Mouse (Mus musculus): Measurements from ENCODE around the gene Cdadc1. TPM values are rescaled to one million over a fixed set of nuclear protein-coding genes. Genes with fewer than 3 reads are reported as not detected.
"Not testable (repeated sequence)": the region's sequence is repeated elsewhere in the genome, so short reads cannot be mapped to it uniquely, and the experiment has no call there.

Gene Cdadc1
- 64.0 and 73.2 TPM in 2 replicates for total RNA-seq (2021)
- long read RNA-seq, transcript Cdadc1-204 (10 exons, 1,892 nt), result minor isoform, 5 of 97 reads
- long read RNA-seq, transcript Cdadc1-202 (10 exons, 2,202 nt), result major isoform, 60 of 97 reads
- long read RNA-seq, partial matches to known transcripts, result 9 of 97 reads
- long read RNA-seq, other reads (novel, unspliced or antisense), result 17 of 97 reads

GRCm38 (mm10) chr14:59597398-59598259 is at the start of gene Cdadc1:
TSS of gene Cdadc1 (minus strand) at chr14:59597959.
- peak; percentile 94 for DNase-seq

- DNase-seq, result peak; percentile 37
Observed at GRCm38 (mm10) chr14:59646826-59647697, 49.3 kb upstream of the Cdadc1 start.

- no peak for DNase-seq
Observed at GRCm38 (mm10) chr14:59644896-59645295, 47.1 kb upstream of the Cdadc1 start.

- no peak for DNase-seq
Observed at GRCm38 (mm10) chr14:59644166-59644565, 46.4 kb upstream of the Cdadc1 start.

- no peak for DNase-seq
Observed at GRCm38 (mm10) chr14:59643582-59643981, 45.8 kb upstream of the Cdadc1 start.

- DNase-seq, result no peak
Observed at GRCm38 (mm10) chr14:59641856-59642255, 44.1 kb upstream of the Cdadc1 start.

GRCm38 (mm10) chr14:59638906-59639703 is 41.3 kb upstream of the Cdadc1 start:
- DNase-seq, result no peak

- no peak for DNase-seq
Observed at GRCm38 (mm10) chr14:59633988-59634387, 36.2 kb upstream of the Cdadc1 start.

- DNase-seq, result no peak
Observed at GRCm38 (mm10) chr14:59633295-59633898, 35.6 kb upstream of the Cdadc1 start.

GRCm38 (mm10) chr14:59632067-59632466 is 34.3 kb upstream of the Cdadc1 start:
- no peak for DNase-seq

- no peak for DNase-seq
Observed at GRCm38 (mm10) chr14:59630096-59630495, 32.3 kb upstream of the Cdadc1 start.

GRCm38 (mm10) chr14:59629308-59629707 is 31.5 kb upstream of the Cdadc1 start:
- no peak for DNase-seq

- DNase-seq, result no peak
Observed at GRCm38 (mm10) chr14:59627823-59628222, 30.1 kb upstream of the Cdadc1 start.

GRCm38 (mm10) chr14:59627142-59627680 is 29.5 kb upstream of the Cdadc1 start:
- DNase-seq, result no peak

GRCm38 (mm10) chr14:59626711-59627110 is 29.0 kb upstream of the Cdadc1 start:
- no peak for DNase-seq

- peak; percentile 62 for DNase-seq
Observed at GRCm38 (mm10) chr14:59625806-59626364, 28.1 kb upstream of the Cdadc1 start.

GRCm38 (mm10) chr14:59625158-59625805 is 27.5 kb upstream of the Cdadc1 start, which contains the start of gene Shisa2:
TSS of gene Shisa2 (plus strand) at chr14:59625308.
- peak; percentile 85 for DNase-seq

GRCm38 (mm10) chr14:59624326-59624885 is 26.6 kb upstream of the Cdadc1 start:
- DNase-seq, result no peak

- DNase-seq, result no peak
Observed at GRCm38 (mm10) chr14:59616802-59617201, 19.0 kb upstream of the Cdadc1 start.

- not testable (repeated sequence) for DNase-seq
Observed at GRCm38 (mm10) chr14:59614149-59614548, 16.4 kb upstream of the Cdadc1 start.

Data from adrenal gland, postnatal 25 days (tissue).